In the genomic region with DNA sequence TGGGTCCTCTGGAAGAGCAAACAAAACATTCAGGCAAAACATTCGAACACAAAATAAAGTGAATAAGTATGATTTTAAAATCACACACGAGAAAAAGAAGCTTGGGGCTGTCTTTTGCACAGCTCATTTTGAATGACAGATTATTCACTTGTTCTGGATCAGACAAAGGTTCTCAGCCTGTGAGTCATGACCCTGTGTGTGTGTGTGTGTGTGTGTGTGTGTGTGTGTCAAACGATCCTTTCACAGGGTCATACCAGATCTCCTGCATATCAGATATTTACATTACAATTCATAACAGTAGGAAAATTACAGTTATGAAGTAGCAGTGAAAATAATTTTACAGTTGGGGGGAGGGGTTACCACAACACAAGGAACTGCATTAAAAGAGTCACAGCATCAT, we compare ENCODE assay signal across 20 mouse cellular contexts. TPM values are rescaled to one million over a fixed set of nuclear protein-coding genes. Genes with fewer than 3 reads are reported as not detected.
DNase-seq lines count a peak whose midpoint lies in the region; ATAC-seq lines count a peak whose summit lies in the region.
"Had no signal": no experiment of that assay in that cellular context is flagged by ENCODE, and none has a peak within 500 bp of the region (broad histone marks: within the 10 kb centered on the region; RNA-seq: fewer than 3 reads in every experiment).

No protein-coding gene starts in this region.

- no peak overlapping the region for H3K27ac ChIP-seq in intestine, embryonic 16.5 days (ENCODE audit: low read length)
- H3K27ac ChIP-seq: embryonic facial prominence, embryonic 10.5 days; embryonic facial prominence, embryonic 12.5 days; forebrain, embryonic 13.5 days; forebrain, embryonic 15.5 days had no signal

- no peak for ATAC-seq in intestine, embryonic 16.5 days
- ATAC-seq: activated CD4-positive, CD25-positive, alpha-beta regulatory T cell, adult 4 months; forebrain, embryonic 13.5 days; forebrain, embryonic 15.5 days; forebrain, postnatal 0 days; Patski had no signal

- no peaks in the 10 kb centered on the region for H3K27me3 ChIP-seq in intestine, embryonic 16.5 days (replicated peaks; ENCODE audit: control insufficient read depth, insufficient read depth, low read length)
- H3K27me3 ChIP-seq: embryonic facial prominence, embryonic 12.5 days; forebrain, embryonic 13.5 days; forebrain, embryonic 15.5 days; Patski had no signal

- H3K9me3 ChIP-seq in intestine, embryonic 16.5 days (ENCODE audit: control insufficient read depth, low read length) = no peaks in the 10 kb centered on the region
- H3K9me3 ChIP-seq: embryonic facial prominence, embryonic 10.5 days; embryonic facial prominence, embryonic 12.5 days; forebrain, embryonic 13.5 days; forebrain, embryonic 15.5 days had no signal

- H3K36me3 ChIP-seq in intestine, embryonic 16.5 days (ENCODE audit: control insufficient read depth, insufficient read depth, low read length) = no peaks in the 10 kb centered on the region
- H3K36me3 ChIP-seq: embryonic facial prominence, embryonic 10.5 days; embryonic facial prominence, embryonic 12.5 days; forebrain, embryonic 15.5 days had no signal

- H3K4me1 ChIP-seq in intestine, embryonic 16.5 days (ENCODE audit: control insufficient read depth, insufficient read depth, low read length) = 0 out of 2 replicates have a peak, but pooled peaks cover 3% of the 10 kb centered on the region
- H3K4me1 ChIP-seq: forebrain, embryonic 13.5 days; forebrain, embryonic 15.5 days had no signal

- no peak overlapping the region for H3K4me2 ChIP-seq in intestine, embryonic 16.5 days (ENCODE audit: low read depth, low read length)
- H3K4me2 ChIP-seq: embryonic facial prominence, embryonic 12.5 days; forebrain, embryonic 13.5 days; forebrain, embryonic 15.5 days had no signal

- 77% methylated on average over 3 of the region's 3 CpGs for WGBS in intestine, embryonic 16.5 days

- H3K9ac ChIP-seq in intestine, embryonic 16.5 days (ENCODE audit: low read depth, low read length) = no peak overlapping the region
- H3K9ac ChIP-seq: embryonic facial prominence, embryonic 12.5 days; forebrain, embryonic 13.5 days; forebrain, embryonic 15.5 days; forebrain, postnatal 0 days had no signal

- H3K4me3 ChIP-seq in intestine, embryonic 16.5 days (ENCODE audit: low read length) = no peak overlapping the region
- H3K4me3 ChIP-seq: embryonic facial prominence, embryonic 10.5 days; embryonic facial prominence, embryonic 12.5 days; forebrain, embryonic 13.5 days; forebrain, embryonic 15.5 days had no signal

- peak; percentile 26 for DNase-seq in adrenal gland, postnatal 10 days
- DNase-seq in adrenal gland, adult 18-20 months (ENCODE audit: low spot score in 2 of 2) = no peak
- DNase-seq in adrenal gland, postnatal 36 days = peak; percentile 53 to 54
- DNase-seq in adrenal gland, adult 8-10 months = no peak
- peak; percentile 58 for DNase-seq in 3T3-L1 (ENCODE audit: low read depth, low spot score)
- DNase-seq in 416B (ENCODE audit: low read depth) = peak; percentile 55
- no peak for DNase-seq in kidney, postnatal 25 days
- DNase-seq: cerebellum, adult 11-12 months; cerebellum, adult 2 months; cerebellum, adult 9-10 months; cerebellum, postnatal 10 days; cerebellum, postnatal 25 days; forebrain, postnatal 0 days had no signal

RNA-seq across cellular contexts. Expression of a gene that starts 12.3 kb away (rescaled TPM):
- 10 to 100 TPM; 10.3 to 15.3 TPM for total RNA-seq in adrenal gland, postnatal 10 days (2021)
- 10 to 100 TPM; 22.0 to 26.3 TPM for total RNA-seq in adrenal gland, adult 18-20 months (2021)
- total RNA-seq in adrenal gland, postnatal 36 days (2021) = 10 to 100 TPM; 15.1 to 15.8 TPM
- 10 to 100 TPM; 14.1 to 24.7 (median 21.0) TPM for total RNA-seq in adrenal gland, adult 8-10 months (2022)
- 11.2 and 11.4 TPM in 2 replicates for polyA plus RNA-seq in intestine, embryonic 16.5 days (2015; fragmentation: Nextera tagmentation; extraction: Ambion mirVana)

Comparison
In these comparisons a context has a peak if more than half of its experiments do, and no peak if none do; other contexts are left out.
1. DNase-seq: peak in adrenal gland, postnatal 10 days (single experiment), adrenal gland, postnatal 36 days (2 of 2), 3T3-L1 (single experiment) and 416B (single experiment); none in adrenal gland, adult 18-20 months (0 of 2), adrenal gland, adult 8-10 months (single experiment) and kidney, postnatal 25 days (0 of 2).